Mouse (Mus musculus): ENCODE measurements at regions not wholly inside any gene's neighbourhood (a gene's known extent, or its start where the extent isn't known, plus 50 kb on each side); places are given as distances from the start of the nearest gene placed in this dataset.

DNA sequence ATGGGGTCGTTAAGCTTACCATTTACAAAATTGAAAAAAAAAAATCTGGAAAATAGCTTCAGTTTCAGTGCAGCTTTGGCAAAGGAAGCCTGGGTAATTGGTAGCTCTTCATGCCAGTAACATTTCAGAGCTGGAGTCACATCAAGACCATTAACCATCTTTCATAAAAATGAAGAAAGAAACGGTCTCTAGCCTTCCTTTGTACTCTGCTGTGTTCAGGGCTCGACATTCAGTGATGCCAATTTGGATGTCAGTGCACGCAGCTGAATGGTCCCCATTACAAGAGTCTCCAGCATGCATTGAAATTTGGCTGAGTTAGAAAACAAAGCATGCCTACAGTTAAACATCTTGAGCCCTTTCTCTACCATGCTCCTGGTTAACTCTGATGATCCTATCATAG is 2009.0 kb upstream of the Aga start:
- TF ChIP-seq POLR2A (IDR thresholded peaks at IDR 0.05; ENCODE audit: extremely low read depth, insufficient read depth, low read length): no peak
- no peak for TF ChIP-seq CTCF (IDR thresholded peaks at IDR 0.05; ENCODE audit: low read depth, low read length)

Measured in liver, adult 2 months (tissue).